Mouse (Mus musculus) heart, adult 18-20 months (tissue): Measurements from ENCODE around the gene Ephb4. TPM values are rescaled to one million over a fixed set of nuclear protein-coding genes. Genes with fewer than 3 reads are reported as not detected.

Experiments used
- DNase-seq, 2 experiments: peaks; one replicate each; pipeline ENCODE4 v3.0.0; 2021 to 2022; ENCODE audit warnings: mixed read lengths in 1 of 2
- total RNA-seq, 2 experiments: library from RNA; stranded (reverse); gene quantifications; 2 replicates each; pipeline ENCODE4 v1.2.3; 2021

Gene Ephb4
- total RNA-seq, 2 experiments from 2014 or later, result 37.1 to 38.8 TPM

DNA sequence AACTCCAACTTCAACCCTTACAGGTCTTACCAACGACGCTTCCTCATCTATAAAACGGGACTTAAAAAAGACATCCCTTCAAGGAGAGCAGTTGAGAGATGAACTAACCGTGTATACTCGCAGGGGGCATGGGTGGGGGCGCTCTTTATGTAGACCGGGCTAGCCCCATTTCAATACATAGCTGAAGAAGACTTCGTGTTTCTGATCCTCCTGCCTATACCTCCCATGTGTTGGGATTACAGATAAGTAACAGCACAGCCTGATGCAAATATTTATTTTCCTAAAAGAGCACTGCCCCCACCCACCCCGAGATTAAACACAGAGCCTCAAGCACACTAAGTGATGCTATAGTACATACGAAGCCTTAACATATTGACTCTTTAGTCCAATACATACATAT lies 15.6 kb upstream of the Ephb4 start:
- DNase-seq, result no peak

DNA sequence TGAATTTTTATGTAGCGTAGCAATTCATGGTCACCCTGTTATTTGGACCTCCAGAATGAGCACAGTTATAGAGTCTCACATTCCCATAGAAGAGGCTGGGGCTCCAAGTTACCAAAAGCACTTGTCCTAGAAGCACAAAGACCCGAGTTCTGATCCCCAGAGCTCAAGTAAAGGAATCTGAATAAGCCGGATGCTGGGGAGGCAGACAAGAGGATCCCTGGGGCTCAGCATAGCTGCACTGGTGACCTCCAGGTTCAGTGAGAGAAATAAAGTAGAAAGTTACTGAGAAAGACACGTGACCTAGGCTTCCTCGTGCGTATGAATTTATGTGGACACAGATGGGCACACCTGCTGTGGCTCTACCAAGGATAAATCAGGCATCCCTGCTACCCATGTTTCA lies 14.8 kb upstream of the Ephb4 start:
- no peak for DNase-seq

DNA sequence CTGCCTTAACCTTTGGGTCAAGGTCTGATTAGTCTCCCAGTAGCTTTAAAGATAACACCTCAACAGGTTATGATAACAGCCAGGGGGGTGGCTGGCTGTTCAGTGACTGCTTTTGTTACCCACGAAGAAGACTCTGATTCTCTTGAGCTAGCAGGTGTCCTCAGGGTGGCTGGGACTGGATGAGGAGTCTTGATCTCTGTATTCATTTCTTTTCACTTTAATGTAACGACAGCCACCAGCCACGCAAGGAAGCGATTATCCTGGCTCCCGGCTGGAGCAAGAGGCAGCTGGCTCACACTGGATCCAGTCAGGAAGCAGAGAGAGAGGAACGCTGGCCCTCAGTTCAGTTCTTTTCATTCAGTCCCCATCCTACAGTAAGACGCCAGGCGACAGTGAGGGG lies 12.7 kb upstream of the Ephb4 start:
- DNase-seq, result no peak

DNA sequence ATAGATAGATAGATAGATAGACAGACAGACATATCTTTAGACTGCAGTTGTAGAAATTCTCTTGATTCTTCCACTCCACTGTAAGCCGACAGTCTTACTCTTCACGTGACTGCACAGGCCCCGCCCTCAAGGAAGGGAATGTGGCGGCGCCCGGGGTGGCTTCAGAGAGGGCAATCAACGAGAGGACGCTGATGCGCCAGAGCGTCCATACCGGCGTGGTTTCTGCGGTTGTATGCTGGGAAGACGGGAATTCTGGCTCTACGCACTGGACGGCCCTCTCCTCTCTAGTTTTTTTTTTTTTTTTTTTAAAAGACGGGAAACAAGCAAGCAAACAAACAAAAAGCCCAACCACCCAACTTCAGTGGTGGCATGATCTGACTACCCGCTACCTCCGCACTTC lies 11.7 kb upstream of the Ephb4 start:
- peak; percentile 94 to 95 for DNase-seq

DNA sequence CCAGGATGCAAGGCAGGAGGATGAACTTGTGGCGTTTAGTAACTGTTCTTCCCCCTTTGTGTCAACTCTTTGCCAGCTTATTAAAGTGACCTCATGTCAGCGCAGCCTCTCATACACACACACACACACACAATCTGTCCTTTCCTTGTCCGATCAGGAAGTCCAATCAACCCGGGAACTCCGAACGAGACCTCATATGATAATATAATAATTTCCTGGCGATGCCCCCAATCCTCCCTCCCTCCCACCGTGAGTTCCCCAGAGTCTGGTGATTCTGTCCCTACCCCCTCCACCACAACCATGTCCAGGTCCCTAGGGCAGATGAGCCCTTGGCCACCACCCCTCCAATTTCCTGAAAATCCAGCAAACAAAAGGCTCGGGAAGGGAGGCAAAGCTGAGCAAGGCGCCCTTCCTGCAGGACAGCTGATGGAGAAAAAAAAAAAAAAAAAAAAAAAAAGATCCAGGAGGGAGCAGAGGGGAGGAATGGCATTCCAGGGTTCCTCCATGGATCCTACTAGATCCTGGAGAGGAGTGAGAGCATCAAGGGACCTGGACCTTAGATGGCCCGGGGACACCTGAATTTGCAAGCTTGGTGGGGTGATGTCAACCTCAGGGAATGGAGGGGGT lies 11.1 kb upstream of the Ephb4 start:
- peak; percentile 80 to 88 for DNase-seq

DNA sequence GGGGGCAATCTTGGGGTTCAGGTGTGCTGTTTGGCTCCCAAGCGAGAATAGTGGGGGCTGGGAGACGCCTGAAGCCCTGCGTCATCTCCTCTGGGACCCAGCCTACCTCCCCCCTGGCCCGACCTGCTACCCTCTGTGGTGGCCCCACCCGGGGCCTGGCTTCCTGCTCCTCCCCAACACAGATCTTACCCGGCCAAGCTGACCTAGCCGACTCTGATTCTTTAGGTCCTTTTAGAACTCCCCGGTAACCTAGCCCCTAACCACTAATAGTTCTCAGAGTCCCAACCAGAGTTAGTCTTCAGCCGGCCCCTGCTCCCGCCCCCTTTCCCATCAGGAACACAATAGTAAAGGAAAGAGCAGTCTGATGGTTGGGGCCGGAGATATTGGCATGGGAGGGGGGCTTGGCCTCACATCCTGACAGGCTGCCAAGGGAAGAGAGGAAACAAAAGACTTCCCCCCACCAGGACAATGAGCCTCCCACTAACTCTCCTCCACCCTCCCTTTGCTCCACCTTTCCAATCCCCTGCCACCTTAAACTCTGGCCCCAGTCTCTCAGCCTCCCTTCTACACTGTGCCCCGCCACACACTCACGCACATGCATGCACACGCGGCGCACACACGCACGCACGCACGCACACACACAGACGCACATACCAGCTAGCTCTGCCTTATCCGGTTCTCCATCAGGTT lies 10.5 kb upstream of the Ephb4 start:
- peak; percentile 75 to 88 for DNase-seq

DNA sequence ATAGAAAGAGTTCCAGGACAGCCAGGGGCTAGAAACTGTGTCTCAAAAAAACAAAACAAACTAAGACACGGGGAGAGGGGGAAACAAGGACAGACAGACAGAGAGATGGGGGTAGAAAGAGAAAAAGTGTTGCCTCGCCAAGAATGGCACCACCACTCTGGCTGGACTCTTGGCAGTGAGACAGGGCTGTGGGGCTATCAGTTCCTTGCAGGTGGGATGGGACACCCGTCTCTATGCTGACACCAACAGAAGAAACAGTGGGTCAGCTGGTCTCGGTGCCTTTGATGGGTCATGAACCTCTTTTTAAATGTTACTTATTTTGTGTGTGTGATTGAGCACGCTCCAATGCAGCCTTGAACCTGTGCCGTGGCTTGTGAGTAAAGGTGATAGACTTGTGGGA lies 9.7 kb upstream of the Ephb4 start:
- no peak for DNase-seq

DNA sequence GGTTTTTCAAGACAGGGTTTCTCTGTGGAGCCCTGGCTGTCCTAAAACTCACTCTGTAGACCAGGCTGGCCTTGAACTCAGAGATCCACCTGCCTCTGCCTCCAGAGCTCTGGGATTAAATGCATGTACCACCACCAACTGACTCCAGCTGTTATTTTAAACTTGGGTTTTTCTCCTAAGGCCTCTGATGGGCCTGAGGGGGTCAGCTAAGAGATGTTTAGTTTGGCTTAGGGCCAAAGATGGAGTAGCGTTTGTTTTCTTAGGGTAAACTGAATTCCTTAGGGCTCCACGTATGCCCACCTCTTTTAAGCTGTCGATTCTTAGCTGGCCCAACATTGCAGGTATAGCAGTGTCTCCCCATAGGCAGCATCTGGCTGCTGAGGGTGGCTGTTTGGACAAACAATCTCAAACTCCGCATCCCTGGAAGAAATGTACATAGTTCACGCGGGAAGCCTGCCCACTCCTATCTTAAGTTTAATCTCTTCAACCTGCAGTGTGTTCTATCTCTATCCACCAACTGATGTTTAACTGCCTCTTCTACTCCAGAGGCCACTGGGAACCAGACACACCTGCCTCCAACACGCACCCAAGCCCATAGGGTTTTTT lies 7.4 kb upstream of the Ephb4 start:
- no peak for DNase-seq

DNA sequence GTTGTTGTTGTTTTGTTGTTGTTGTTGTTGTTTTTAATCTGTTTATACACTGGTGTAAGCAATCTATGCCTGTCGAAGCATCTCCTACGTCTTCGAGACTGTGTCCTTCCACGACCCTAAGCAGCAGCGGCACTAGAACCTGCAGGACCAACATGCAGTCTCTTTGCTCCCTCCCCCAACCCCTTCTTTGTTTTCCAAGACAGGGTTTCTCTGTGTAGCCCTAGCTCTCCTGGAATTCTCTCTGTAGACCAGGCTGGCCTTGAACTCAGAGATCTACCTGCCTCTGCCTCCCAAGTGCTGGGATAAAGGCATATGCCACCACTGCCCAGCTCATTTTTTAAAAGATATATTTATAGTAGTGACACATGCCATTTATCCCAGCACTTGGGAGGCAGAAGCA lies 6.5 kb upstream of the Ephb4 start:
- no peak for DNase-seq

DNA sequence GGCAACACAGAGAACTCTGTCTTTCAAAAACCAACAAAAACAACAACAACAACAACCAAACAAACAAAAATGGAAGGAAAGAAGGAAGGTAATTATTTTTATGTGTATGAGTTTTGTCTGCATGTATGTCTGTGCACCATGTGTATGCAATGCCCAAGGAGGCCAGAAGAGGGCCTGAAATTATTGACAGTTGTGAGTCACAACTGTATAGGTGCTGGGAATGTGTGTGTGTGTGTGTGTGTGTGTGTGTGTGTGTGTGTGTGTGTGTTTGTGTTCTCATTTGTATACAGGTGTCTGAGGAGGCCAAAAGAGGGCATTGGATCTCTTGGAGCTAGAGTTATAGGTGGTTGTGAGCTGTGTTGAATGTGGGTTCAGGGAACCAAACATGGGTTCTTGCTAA lies 6.0 kb upstream of the Ephb4 start:
- no peak for DNase-seq

DNA sequence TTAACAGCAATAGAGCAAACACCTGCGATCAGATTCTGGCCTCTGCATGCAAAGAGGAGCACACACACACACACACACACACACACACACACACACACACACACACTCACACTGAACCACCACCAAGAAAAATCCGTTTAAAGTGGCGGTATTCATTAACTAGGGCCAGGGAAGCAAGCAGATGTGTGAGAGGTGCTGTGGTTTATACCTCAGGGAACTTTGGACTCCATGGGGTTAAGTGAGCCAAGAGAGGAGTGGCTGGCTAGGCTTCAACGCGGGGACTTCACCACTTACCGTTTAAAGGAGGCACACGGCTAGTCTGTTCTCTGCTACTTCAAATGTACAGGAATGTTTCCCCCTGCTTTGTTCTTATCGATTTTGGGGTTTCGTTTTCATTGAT lies 4.1 kb upstream of the Ephb4 start:
- no peak for DNase-seq

DNA sequence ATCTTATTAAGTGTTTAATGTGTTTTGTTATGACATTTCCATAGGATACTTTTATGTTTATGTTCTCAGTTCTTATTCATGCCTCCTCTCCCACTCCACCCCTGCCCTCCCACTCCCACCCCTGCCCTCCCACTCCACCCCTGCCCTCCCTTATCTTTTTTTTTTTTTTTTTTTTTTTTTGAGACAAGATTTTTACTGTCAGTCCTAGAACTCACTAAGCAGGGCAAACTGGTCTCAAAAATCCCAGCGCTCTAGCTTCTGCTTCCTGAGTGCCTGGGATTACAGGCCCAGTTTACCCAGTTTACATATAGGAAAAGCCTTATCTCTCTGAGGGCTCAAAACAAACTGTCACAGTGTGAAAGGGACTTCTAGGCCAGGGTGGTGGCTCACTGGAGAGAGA lies 3.5 kb upstream of the Ephb4 start:
- DNase-seq, result no peak

DNA sequence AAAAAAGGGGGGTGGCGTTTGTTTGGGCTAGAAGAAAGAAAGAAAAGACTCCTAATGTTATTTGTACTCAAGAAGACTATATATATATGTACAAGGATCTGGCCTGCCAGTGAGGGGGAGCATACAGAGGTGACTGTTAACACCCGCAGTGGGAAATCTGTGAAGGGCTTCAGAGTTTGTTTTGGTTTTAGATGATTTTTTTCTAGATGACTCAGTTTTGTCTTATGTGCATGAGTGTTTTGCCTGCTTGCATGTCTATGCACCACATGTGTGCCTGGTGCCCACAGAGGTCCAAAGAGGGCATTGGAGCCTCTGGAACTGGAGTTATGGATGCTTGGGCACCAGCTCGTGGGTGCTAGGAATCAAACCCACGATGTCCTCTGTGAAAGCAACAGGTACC lies 2.9 kb upstream of the Ephb4 start:
- no peak for DNase-seq

DNA sequence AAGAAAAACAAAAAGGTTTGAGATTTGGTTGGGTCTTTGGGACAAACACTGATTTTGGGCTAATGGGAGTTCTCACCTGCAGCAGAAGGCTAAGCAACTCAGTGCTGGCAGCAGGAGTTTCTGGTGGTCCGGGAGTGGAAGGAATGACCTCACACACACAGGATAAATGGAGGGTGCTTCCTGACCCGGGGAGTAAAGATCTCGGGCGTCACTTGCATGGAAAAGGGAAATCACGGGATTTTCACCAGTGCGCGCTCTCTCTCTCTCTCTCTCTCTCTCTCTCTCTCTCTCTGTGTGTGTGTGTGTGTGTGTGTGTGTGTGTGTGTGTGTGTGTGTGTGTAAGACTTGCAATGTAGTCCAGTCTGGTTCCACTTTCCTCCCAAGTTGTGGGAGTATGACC lies 2.1 kb upstream of the Ephb4 start:
- DNase-seq, result peak; percentile 37 to 55

DNA sequence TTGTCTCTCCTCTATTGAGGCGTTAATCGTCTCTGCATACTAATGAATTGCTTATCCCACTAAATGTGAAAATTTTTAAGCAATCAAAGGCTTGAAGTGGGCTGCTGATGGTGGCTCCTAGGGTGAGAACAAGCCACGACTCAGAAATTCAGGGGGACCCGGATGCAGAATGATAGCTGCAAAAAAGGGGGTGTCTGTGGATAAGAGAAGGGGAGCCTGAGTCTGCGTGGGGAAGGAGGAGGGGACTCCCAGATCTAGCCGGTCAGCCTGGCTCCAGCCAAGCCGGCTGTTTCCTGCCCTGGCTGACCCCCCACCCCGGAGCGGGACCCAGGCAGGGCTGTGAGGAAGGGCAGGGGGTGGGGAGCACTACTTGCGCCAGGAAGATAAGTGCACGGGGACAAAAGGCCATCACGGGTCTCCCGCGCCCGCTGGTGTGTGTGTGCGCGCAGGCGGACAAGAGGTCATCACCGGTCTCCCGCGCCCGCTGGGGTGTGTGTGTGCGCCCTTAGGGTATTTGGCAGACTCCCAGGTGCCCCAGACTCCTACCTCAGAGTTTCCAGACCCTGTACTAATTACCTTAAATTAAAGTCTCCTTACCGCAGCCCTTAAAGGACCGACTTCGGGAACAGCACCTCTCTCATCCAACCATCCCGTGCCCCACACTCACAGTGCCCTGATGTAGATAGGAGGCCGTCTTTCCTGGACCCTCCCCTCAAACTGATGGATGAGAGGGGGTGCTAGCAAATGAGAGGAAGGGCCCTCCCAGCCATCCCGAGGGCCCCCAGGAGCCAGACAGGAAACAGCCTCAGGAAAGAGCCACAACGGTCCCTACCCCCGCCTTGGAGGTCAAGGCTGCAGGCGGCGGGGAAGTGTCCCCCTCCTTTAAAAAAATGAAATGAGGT lies 1.2 kb upstream of the Ephb4 start:
- DNase-seq, result peak; percentile 82 to 93

DNA sequence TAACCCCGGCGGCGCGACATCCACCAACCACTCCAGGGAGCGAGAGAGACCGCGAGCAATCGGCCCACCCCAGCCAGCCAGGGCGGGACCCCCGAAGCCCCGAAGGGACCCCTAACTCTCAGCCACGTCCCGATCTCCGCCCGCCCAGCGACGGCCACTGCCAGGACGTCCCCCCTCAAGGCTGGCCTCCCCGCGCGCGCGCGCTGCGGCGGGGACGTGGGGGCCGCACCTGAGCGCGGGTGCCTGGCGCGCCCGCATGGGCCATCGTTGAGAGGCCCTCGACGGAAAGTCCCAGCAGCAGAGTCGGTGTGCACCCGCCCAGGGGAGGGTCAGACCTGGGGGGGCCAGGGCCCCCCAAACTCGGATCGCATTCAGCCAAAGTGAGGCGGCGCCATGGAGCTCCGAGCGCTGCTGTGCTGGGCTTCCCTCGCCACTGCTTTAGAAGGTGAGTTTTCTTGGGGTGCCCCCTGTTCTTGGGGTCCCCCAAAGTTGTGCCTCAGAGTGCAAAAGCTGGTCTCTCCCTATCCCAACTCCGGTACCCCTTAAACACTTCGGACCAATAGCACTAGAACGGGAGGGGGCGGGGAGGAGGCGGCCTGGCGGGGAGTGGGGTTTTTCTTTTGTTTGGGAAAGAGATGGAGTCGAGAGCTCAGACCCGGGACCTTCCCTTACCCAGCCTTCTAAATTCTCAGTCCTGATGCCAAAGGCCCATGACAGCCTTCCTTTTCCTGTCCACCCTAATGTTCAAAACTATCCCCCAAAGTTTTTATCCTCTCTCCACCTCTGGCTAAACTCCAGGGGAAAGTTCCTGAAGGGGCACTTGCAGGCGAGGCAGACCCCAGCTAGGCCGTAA lies 522 bp downstream of the Ephb4 start:
- DNase-seq, result no peak

DNA sequence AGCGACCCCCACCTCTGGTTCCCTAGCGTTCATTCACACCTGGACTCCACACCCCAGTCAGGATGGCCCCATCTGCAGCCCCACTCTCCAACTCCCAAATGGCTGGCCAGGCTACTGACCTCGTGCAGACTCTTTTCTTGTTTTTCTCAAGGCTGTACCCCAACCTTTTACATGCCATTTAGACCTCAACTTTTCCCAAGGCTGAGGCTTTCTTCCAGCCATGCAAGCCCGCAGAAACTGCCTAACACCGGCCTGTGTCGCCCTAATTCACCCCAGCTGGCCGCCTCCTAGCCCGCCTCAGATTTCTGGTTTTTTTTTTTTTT lies 1.1 kb downstream of the Ephb4 start:
- no peak for DNase-seq

DNA sequence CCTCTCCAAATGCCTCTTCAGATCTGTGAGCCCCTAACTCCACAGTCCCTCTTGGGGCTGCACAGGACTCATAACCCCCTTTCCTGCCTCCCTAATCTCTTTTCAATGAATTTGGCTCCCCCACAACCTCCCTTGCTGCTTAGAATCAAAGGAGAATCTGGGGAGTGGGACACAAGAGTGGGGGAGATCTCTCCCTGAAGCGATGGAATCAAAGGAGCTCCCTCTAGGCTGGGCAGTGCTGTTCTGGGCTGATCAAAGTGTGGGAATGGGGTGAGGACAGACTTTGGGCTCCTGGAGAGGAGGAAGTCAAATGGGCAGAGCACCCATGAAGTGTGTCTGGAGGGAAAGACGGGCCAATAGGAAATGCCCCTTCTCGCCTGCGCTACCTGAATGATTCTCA lies 1.5 kb downstream of the Ephb4 start:
- no peak for DNase-seq

DNA sequence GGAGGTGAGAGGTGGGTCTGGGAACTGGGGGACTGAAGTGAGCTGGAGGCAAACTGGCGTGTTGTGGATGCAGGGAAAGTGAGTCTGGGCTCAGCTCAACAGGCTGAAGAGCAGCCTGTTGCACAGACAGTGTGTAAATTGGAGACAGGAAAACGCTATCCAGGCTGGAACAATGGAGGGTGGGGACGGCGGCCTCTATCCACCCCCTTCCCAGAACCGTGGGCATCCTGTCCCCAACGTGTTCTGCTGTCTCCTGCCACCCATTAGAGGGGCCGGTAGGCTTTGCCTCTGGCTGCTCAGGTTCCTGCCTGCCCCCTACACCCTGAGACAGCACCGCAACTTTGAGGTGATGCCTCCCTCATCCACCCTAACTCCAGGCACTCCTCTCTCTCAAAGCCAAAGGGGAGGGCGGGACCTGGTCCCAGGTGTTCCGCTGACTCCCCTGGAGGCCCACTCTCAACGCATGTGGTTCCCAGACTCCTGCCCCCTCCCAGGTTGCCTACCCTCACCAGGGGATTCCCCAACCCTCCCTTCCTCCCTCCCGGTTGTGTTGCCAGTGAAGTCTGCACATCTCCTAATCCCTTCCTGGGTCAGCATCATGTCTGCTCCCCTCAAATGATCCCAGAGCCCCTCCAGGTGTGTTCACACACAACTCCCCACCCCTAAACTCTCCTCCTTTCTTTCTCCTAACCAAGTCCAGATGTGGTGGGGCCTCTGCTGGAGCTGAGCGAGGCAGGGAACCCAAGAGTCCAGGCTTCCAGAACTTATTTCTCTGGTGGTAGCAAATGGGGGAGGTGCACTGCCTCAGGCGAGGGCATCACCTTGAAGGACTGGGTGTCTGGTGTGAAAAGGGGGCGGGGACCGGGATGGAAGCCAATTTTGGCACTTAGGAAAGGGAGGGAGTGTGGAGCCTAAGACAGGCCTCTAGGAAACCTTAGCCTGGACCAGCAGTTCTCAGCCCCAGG lies 2.4 kb downstream of the Ephb4 start:
- peak; percentile 68 to 81 for DNase-seq

DNA sequence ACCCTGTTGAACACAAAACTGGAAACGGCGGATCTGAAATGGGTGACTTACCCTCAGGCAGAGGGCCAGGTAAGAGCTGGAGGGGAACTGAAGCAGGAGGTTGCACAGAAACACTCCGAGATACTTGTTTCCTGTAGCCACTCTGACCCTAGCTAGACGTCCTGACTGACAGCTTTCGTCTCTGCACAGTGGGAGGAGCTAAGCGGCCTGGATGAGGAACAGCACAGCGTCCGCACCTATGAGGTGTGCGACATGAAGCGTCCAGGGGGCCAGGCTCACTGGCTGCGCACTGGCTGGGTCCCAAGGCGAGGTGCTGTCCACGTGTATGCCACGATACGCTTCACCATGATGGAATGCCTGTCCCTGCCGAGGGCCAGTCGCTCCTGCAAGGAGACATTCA lies 4.2 kb downstream of the Ephb4 start:
- no peak for DNase-seq

DNA sequence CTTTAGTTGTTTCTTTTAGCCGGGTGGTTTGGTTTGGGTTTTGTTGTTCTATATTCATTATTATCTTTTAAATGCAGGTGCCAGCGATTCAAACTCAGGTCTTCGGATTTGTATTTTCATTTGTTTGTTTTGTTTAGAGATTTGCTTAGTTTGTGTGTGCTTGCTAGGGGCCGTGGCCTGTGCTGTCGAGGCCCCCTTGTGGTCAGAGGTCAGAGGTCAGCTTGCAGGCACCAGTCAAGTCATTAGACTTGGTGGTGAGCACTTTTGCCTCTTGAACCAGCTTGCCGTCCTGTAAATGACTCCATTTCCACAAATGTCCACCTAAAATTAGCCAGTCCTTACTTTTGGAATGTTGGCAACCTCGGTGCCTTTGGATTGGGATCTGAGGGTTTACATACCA lies 8.5 kb downstream of the Ephb4 start:
- no peak for DNase-seq
